Mouse (Mus musculus): ENCODE measurements around the gene Ip6k2. TPM values are rescaled to one million over a fixed set of nuclear protein-coding genes. Genes with fewer than 3 reads are reported as not detected.

The Ip6k2 gene
- polyA plus RNA-seq, 1 experiment from 2014 or later, result 224 TPM

- Histone ChIP-seq H3K27me3 (replicated peaks; ENCODE audit: control insufficient read depth, insufficient read depth, low read length) (no peaks in the 10 kb centered on the region), H3K9me3 (ENCODE audit: control insufficient read depth, low read length) (no peaks in the 10 kb centered on the region), H3K4me2 (ENCODE audit: low read length) (no peak overlapping the region), H3K27ac (ENCODE audit: low read length) (no peak overlapping the region), H3K4me1 (replicated peaks; ENCODE audit: control insufficient read depth, insufficient read depth, low read length) (peaks cover 86% of the 10 kb centered on the region), H3K4me3 (replicated peaks; ENCODE audit: low read length) (no peak overlapping the region), H3K9ac (replicated peaks; ENCODE audit: low read depth, low read length) (no peak overlapping the region), H3K36me3 (ENCODE audit: control insufficient read depth, insufficient read depth) (0 out of 2 replicates have a peak, but pooled peaks cover 2% of the 10 kb centered on the region)
- WGBS, result 93% methylated on average over 1 of the region's 1 CpGs
- ATAC-seq, result no peak
Observed at GRCm38 (mm10) chr9:108792307-108792706, 8.7 kb downstream of the Ip6k2 start.

GRCm38 (mm10) chr9:108792730-108793129 is 9.1 kb downstream of the Ip6k2 start:
- Histone ChIP-seq H3K36me3 (ENCODE audit: control insufficient read depth, insufficient read depth) (peaks cover 5% of the 10 kb centered on the region; the same call in 1 of the 2 replicates), H3K27me3 (replicated peaks; ENCODE audit: control insufficient read depth, insufficient read depth, low read length) (no peaks in the 10 kb centered on the region), H3K4me3 (replicated peaks; ENCODE audit: low read length) (no peak overlapping the region), H3K4me2 (ENCODE audit: low read length) (no peak overlapping the region), H3K27ac (ENCODE audit: low read length) (no peak overlapping the region), H3K9ac (replicated peaks; ENCODE audit: low read depth, low read length) (no peak overlapping the region), H3K4me1 (replicated peaks; ENCODE audit: control insufficient read depth, insufficient read depth, low read length) (peaks cover 82% of the 10 kb centered on the region), H3K9me3 (ENCODE audit: control insufficient read depth, low read length) (no peaks in the 10 kb centered on the region)
- ATAC-seq, result no peak
- 33% methylated on average over 3 of the region's 3 CpGs for WGBS

GRCm38 (mm10) chr9:108795281-108795680 is 11.7 kb downstream of the Ip6k2 start:
- no peak for ATAC-seq
- Histone ChIP-seq H3K9ac (replicated peaks; ENCODE audit: low read depth, low read length) (no peak overlapping the region), H3K4me2 (ENCODE audit: low read length) (no peak overlapping the region), H3K4me3 (replicated peaks; ENCODE audit: low read length) (no peak overlapping the region), H3K9me3 (ENCODE audit: control insufficient read depth, low read length) (no peaks in the 10 kb centered on the region), H3K36me3 (ENCODE audit: control insufficient read depth, insufficient read depth) (peaks cover 26% of the 10 kb centered on the region), H3K4me1 (replicated peaks; ENCODE audit: control insufficient read depth, insufficient read depth, low read length) (peaks cover 60% of the 10 kb centered on the region), H3K27me3 (replicated peaks; ENCODE audit: control insufficient read depth, insufficient read depth, low read length) (no peaks in the 10 kb centered on the region), H3K27ac (ENCODE audit: low read length) (no peak overlapping the region)
- WGBS, result 35% methylated on average over 2 of the region's 2 CpGs

- Histone ChIP-seq H3K4me2 (ENCODE audit: low read length) (peak overlapping the region; percentile 22), H3K36me3 (ENCODE audit: control insufficient read depth, insufficient read depth) (peaks cover 26% of the 10 kb centered on the region), H3K9me3 (ENCODE audit: control insufficient read depth, low read length) (no peaks in the 10 kb centered on the region), H3K4me3 (replicated peaks; ENCODE audit: low read length) (0 out of 2 replicates have a peak overlapping the region, but pooled peaks have one; percentile 4), H3K9ac (replicated peaks; ENCODE audit: low read depth, low read length) (no peak overlapping the region), H3K4me1 (replicated peaks; ENCODE audit: control insufficient read depth, insufficient read depth, low read length) (peaks cover 56% of the 10 kb centered on the region), H3K27me3 (replicated peaks; ENCODE audit: control insufficient read depth, insufficient read depth, low read length) (no peaks in the 10 kb centered on the region), H3K27ac (ENCODE audit: low read length) (no peak overlapping the region)
- 0 out of 2 replicates have a peak, but pooled peaks have one; percentile 34 for ATAC-seq
- WGBS, result 27% methylated on average over 11 of the region's 11 CpGs
Observed at GRCm38 (mm10) chr9:108795762-108796161, 12.2 kb downstream of the Ip6k2 start.

GRCm38 (mm10) chr9:108796351-108796981 is 12.9 kb downstream of the Ip6k2 start:
- 39% methylated on average over 4 of the region's 4 CpGs for WGBS
- H3K27ac ChIP-seq (ENCODE audit: low read length), result no peak overlapping the region
- H3K4me2 ChIP-seq (ENCODE audit: low read length), result no peak overlapping the region
- peaks cover 49% of the 10 kb centered on the region for H3K4me1 ChIP-seq (replicated peaks; ENCODE audit: control insufficient read depth, insufficient read depth, low read length)
- no peak for ATAC-seq
- no peak overlapping the region for H3K9ac ChIP-seq (replicated peaks; ENCODE audit: low read depth, low read length)
- H3K4me3 ChIP-seq (replicated peaks; ENCODE audit: low read length), result no peak overlapping the region
- peaks cover 28% of the 10 kb centered on the region for H3K36me3 ChIP-seq (ENCODE audit: control insufficient read depth, insufficient read depth)
- H3K9me3 ChIP-seq (ENCODE audit: control insufficient read depth, low read length), result no peaks in the 10 kb centered on the region
- no peaks in the 10 kb centered on the region for H3K27me3 ChIP-seq (replicated peaks; ENCODE audit: control insufficient read depth, insufficient read depth, low read length)

- WGBS, result 62% methylated on average over 7 of the region's 7 CpGs
- no peaks in the 10 kb centered on the region for H3K27me3 ChIP-seq (replicated peaks; ENCODE audit: control insufficient read depth, insufficient read depth, low read length)
Observed at GRCm38 (mm10) chr9:108797477-108797876, 13.9 kb downstream of the Ip6k2 start.

GRCm38 (mm10) chr9:108798508-108799075 is 15.0 kb downstream of the Ip6k2 start:
- ATAC-seq, result no peak
- no peak overlapping the region for H3K27ac ChIP-seq (ENCODE audit: low read length)
- no peaks in the 10 kb centered on the region for H3K27me3 ChIP-seq (replicated peaks; ENCODE audit: control insufficient read depth, insufficient read depth, low read length)
- 86% methylated on average over 5 of the region's 5 CpGs for WGBS
- H3K4me1 ChIP-seq (replicated peaks; ENCODE audit: control insufficient read depth, insufficient read depth, low read length), result peaks cover 32% of the 10 kb centered on the region
- no peak overlapping the region for H3K9ac ChIP-seq (replicated peaks; ENCODE audit: low read depth, low read length)
- no peak overlapping the region for H3K4me2 ChIP-seq (ENCODE audit: low read length)
- H3K9me3 ChIP-seq (ENCODE audit: control insufficient read depth, low read length), result no peaks in the 10 kb centered on the region
- H3K36me3 ChIP-seq (ENCODE audit: control insufficient read depth, insufficient read depth), result peaks cover 38% of the 10 kb centered on the region
- no peak overlapping the region for H3K4me3 ChIP-seq (replicated peaks; ENCODE audit: low read length)

More at GRCm38 (mm10) chr9:108797477-108797876, 13.9 kb downstream of the Ip6k2 start:
- ATAC-seq, result no peak
- H3K9ac ChIP-seq (replicated peaks; ENCODE audit: low read depth, low read length), result no peak overlapping the region
- H3K9me3 ChIP-seq (ENCODE audit: control insufficient read depth, low read length), result no peaks in the 10 kb centered on the region
- H3K27ac ChIP-seq (ENCODE audit: low read length), result no peak overlapping the region
- no peak overlapping the region for H3K4me2 ChIP-seq (ENCODE audit: low read length)
- H3K36me3 ChIP-seq (ENCODE audit: control insufficient read depth, insufficient read depth), result peaks cover 35% of the 10 kb centered on the region
- no peak overlapping the region for H3K4me3 ChIP-seq (replicated peaks; ENCODE audit: low read length)
- peaks cover 43% of the 10 kb centered on the region for H3K4me1 ChIP-seq (replicated peaks; ENCODE audit: control insufficient read depth, insufficient read depth, low read length)

GRCm38 (mm10) chr9:108799564-108799963 is 16.0 kb downstream of the Ip6k2 start:
- Histone ChIP-seq H3K4me2 (ENCODE audit: low read length) (no peak overlapping the region), H3K36me3 (ENCODE audit: control insufficient read depth, insufficient read depth) (peaks cover 46% of the 10 kb centered on the region), H3K4me1 (replicated peaks; ENCODE audit: control insufficient read depth, insufficient read depth, low read length) (peaks cover 25% of the 10 kb centered on the region), H3K4me3 (replicated peaks; ENCODE audit: low read length) (no peak overlapping the region), H3K27ac (ENCODE audit: low read length) (no peak overlapping the region), H3K27me3 (replicated peaks; ENCODE audit: control insufficient read depth, insufficient read depth, low read length) (no peaks in the 10 kb centered on the region), H3K9me3 (ENCODE audit: control insufficient read depth, low read length) (no peaks in the 10 kb centered on the region), H3K9ac (replicated peaks; ENCODE audit: low read depth, low read length) (no peak overlapping the region)
- no peak for ATAC-seq
- WGBS, result 77% methylated on average over 3 of the region's 3 CpGs

GRCm38 (mm10) chr9:108805768-108806167 is 22.2 kb downstream of the Ip6k2 start:
- Histone ChIP-seq H3K4me1 (replicated peaks; ENCODE audit: control insufficient read depth, insufficient read depth, low read length) (peaks cover 17% of the 10 kb centered on the region), H3K9me3 (ENCODE audit: control insufficient read depth, low read length) (no peaks in the 10 kb centered on the region), H3K9ac (replicated peaks; ENCODE audit: low read depth, low read length) (no peak overlapping the region), H3K36me3 (ENCODE audit: control insufficient read depth, insufficient read depth) (peaks cover 39% of the 10 kb centered on the region), H3K4me3 (replicated peaks; ENCODE audit: low read length) (no peak overlapping the region), H3K4me2 (ENCODE audit: low read length) (no peak overlapping the region), H3K27ac (ENCODE audit: low read length) (no peak overlapping the region), H3K27me3 (replicated peaks; ENCODE audit: control insufficient read depth, insufficient read depth, low read length) (no peaks in the 10 kb centered on the region)
- ATAC-seq, result no peak
- 89% methylated on average over 8 of the region's 8 CpGs for WGBS

Data from forebrain, embryonic 16.5 days (tissue).